Mouse (Mus musculus): Measurements from ENCODE around the gene Lims1. TPM values are rescaled to one million over a fixed set of nuclear protein-coding genes. Genes with fewer than 3 reads are reported as not detected.
"Not testable (repeated sequence)": the region's sequence is repeated elsewhere in the genome, so short reads cannot be mapped to it uniquely, and the experiment has no call there.

Lims1 gene
- total and polyA plus RNA-seq, 3 experiments, result 40.4 to 74.7 (median 40.7) TPM

DNA sequence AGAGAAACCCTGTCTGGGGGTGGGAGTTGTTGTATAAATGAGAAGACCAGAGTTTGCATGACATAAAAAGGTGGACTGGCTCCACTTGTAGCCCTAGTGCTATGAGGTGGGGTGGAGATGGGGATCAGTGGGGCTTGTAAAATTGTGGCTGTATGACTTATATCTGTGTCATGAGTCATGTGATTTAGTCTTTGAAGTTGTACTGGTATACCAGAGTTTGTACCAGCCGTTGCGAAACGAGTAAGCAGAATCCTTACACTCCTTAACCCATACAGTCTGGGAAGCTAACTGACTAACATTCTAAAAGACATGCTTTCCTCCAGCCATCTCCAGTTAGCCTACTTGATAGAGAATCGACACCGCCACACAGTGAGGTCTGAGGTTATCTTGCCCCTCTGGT is 10.1 kb downstream of the Lims1 start:
- peaks cover 2% of the 10 kb centered on the region for H3K79me2 ChIP-seq (replicated peaks; ENCODE audit: control insufficient read depth, extremely low read depth, insufficient read depth, poor library complexity, severe bottlenecking)
- no peak overlapping the region for H3K9ac ChIP-seq (ENCODE audit: insufficient read depth, low read depth)
- H3K4me2 ChIP-seq (ENCODE audit: insufficient read depth, low read depth, poor library complexity, severe bottlenecking), result no peak overlapping the region
- in situ Hi-C loops (cut with MboI; ENCODE audit: low pct_ligation_motif_present, low pct_unique_long_range_greater_than_20kb, low sequenced_read_pairs), result no loop called here
- peaks cover 2 to 24% of the 10 kb centered on the region in 2 experiments; a peak in 2 of 4 replicates for H3K4me1 ChIP-seq (ENCODE audit: control insufficient read depth in 1 of 2, insufficient read depth in 2 of 2)
- H3K27me3 ChIP-seq (replicated peaks), result no peaks in the 10 kb centered on the region
- no peak for DNase-seq (ENCODE audit: extremely low read depth)
- peaks cover 0 to 25% of the 10 kb centered on the region in 2 experiments for H3K36me3 ChIP-seq (replicated peaks in 1 of 2; ENCODE audit: control insufficient read depth in 1 of 2, insufficient read depth in 1 of 2, low read length in 1 of 2)
- no peaks in the 10 kb centered on the region for H3K9me3 ChIP-seq (replicated peaks; ENCODE audit: low read length)
- H3K4me3 ChIP-seq (replicated peaks in 1 of 3; ENCODE audit: low read depth in 2 of 3, low read length in 2 of 3, poor library complexity in 1 of 3), result no peak overlapping the region
- H3K27ac ChIP-seq (ENCODE audit: insufficient read depth, low read depth), result no peak overlapping the region
- TF ChIP-seq NELFE (IDR thresholded peaks at IDR 0.05; ENCODE audit: low read depth, low read length) (no peak), MAZ (IDR thresholded peaks at IDR 0.05; ENCODE audit: low read depth, low read length) (no peak), UBTF (IDR thresholded peaks at IDR 0.05; ENCODE audit: low read depth, low read length) (no peak), MAFK (IDR thresholded peaks at IDR 0.05; ENCODE audit: insufficient replicate concordance, low read length) (no peak), NRF1 (IDR thresholded peaks at IDR 0.05; ENCODE audit: low read depth, low read length) (no peak), ZC3H11A (IDR thresholded peaks at IDR 0.05; ENCODE audit: low read depth, low read length) (no peak), KAT2A (IDR thresholded peaks at IDR 0.05; ENCODE audit: insufficient replicate concordance, low read length) (no peak), SMC3 (IDR thresholded peaks at IDR 0.05; ENCODE audit: low read depth, low read length) (no peak), CTCF (conservative IDR thresholded peaks at IDR 0.05 in 1 of 2, IDR thresholded peaks at IDR 0.05 in 1 of 2; ENCODE audit: low read depth in 2 of 2, low read length in 2 of 2) (no peak), MYC (IDR thresholded peaks at IDR 0.05; ENCODE audit: low read depth, low read length) (no peak), JUND (conservative IDR thresholded peaks at IDR 0.05; ENCODE audit: low read depth, low read length) (no peak), BHLHE40 (IDR thresholded peaks at IDR 0.05; ENCODE audit: low read depth, low read length) (no peak), TBP (conservative IDR thresholded peaks at IDR 0.05; ENCODE audit: low read depth, low read length) (no peak), MAX (IDR thresholded peaks at IDR 0.05; ENCODE audit: low read length) (no peak), IRF4 (IDR thresholded peaks at IDR 0.05; ENCODE audit: low read depth, low read length) (no peak), POLR2A (IDR thresholded peaks at IDR 0.05; ENCODE audit: low read depth, low read length) (no peak), ELF1 (IDR thresholded peaks at IDR 0.05; ENCODE audit: low read depth, low read length) (no peak)
- dilution Hi-C loops (cut with MboI; ENCODE audit: extremely low pct_ligation_motif_present, extremely low pct_unique_long_range_greater_than_20kb, low sequenced_read_pairs), result no loop called here

DNA sequence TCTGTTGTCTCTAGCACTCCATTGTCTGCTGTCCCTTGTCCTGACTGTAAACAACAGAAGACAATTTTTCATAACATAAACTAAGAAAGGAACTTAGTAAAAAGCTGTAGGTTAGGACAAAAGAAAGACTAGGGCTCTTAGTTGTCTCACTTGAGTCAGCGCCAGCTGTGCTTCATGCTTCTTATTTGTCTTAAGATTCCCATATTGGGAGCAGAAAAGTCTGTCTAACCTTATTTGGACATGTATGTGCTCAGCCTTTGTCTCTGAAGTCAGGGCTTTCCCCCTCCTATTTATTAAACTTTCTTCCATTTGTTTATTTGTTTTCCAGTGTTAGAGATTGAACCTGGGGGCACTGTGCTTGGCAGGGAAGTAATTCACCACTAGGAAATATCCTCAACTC is 12.9 kb downstream of the Lims1 start:
- dilution Hi-C loops (cut with MboI; ENCODE audit: extremely low pct_ligation_motif_present, extremely low pct_unique_long_range_greater_than_20kb, low sequenced_read_pairs), result no loop called here
- in situ Hi-C loops (cut with MboI; ENCODE audit: low pct_ligation_motif_present, low pct_unique_long_range_greater_than_20kb, low sequenced_read_pairs), result no loop called here
- peaks cover 1 to 9% of the 10 kb centered on the region in 2 experiments; a peak in 3 of 4 replicates for H3K4me1 ChIP-seq (ENCODE audit: control insufficient read depth in 1 of 2, insufficient read depth in 2 of 2)

GRCm38 (mm10) chr10:58337091-58337490 is 13.8 kb downstream of the Lims1 start:
- H3K27ac ChIP-seq (ENCODE audit: insufficient read depth, low read depth); in situ Hi-C loops (cut with MboI; ENCODE audit: low pct_ligation_motif_present, low pct_unique_long_range_greater_than_20kb, low sequenced_read_pairs); H3K9ac ChIP-seq (ENCODE audit: insufficient read depth, low read depth); H3K9me3 ChIP-seq (replicated peaks; ENCODE audit: low read length); H3K4me2 ChIP-seq (ENCODE audit: insufficient read depth, low read depth, poor library complexity, severe bottlenecking); H3K4me3 ChIP-seq (replicated peaks in 1 of 3; ENCODE audit: low read depth in 2 of 3, low read length in 2 of 3, poor library complexity in 1 of 3); H3K27me3 ChIP-seq (replicated peaks); H3K79me2 ChIP-seq (replicated peaks; ENCODE audit: control insufficient read depth, extremely low read depth, insufficient read depth, poor library complexity, severe bottlenecking); dilution Hi-C loops (cut with MboI; ENCODE audit: extremely low pct_ligation_motif_present, extremely low pct_unique_long_range_greater_than_20kb, low sequenced_read_pairs); DNase-seq (ENCODE audit: extremely low read depth): not testable (repeated sequence)
- Histone ChIP-seq H3K36me3 (replicated peaks in 1 of 2; ENCODE audit: control insufficient read depth in 1 of 2, insufficient read depth in 1 of 2, low read length in 1 of 2) (peaks cover 0 to 22% of the 10 kb centered on the region in 2 experiments), H3K4me1 (ENCODE audit: control insufficient read depth in 1 of 2, insufficient read depth in 2 of 2) (peaks cover 3 to 15% of the 10 kb centered on the region in 2 experiments; a peak in 3 of 4 replicates)

More for the DNA sequence above, 12.9 kb downstream of the Lims1 start:
- H3K4me3 ChIP-seq (replicated peaks in 1 of 3; ENCODE audit: low read depth in 2 of 3, low read length in 2 of 3, poor library complexity in 1 of 3), result no peak overlapping the region
- H3K9ac ChIP-seq (ENCODE audit: insufficient read depth, low read depth), result no peak overlapping the region
- no peaks in the 10 kb centered on the region; the same call in 1 of the 2 replicates for H3K79me2 ChIP-seq (replicated peaks; ENCODE audit: control insufficient read depth, extremely low read depth, insufficient read depth, poor library complexity, severe bottlenecking)
- H3K36me3 ChIP-seq (replicated peaks in 1 of 2; ENCODE audit: control insufficient read depth in 1 of 2, insufficient read depth in 1 of 2, low read length in 1 of 2), result peaks cover 0 to 22% of the 10 kb centered on the region in 2 experiments
- H3K27ac ChIP-seq (ENCODE audit: insufficient read depth, low read depth), result no peak overlapping the region
- no peaks in the 10 kb centered on the region for H3K27me3 ChIP-seq (replicated peaks)
- TF ChIP-seq HCFC1 (IDR thresholded peaks at IDR 0.05; ENCODE audit: low read depth, low read length), result no peak
- TF ChIP-seq EP300 (IDR thresholded peaks at IDR 0.05; ENCODE audit: low read length), result no peak
- no peak for TF ChIP-seq IRF4 (IDR thresholded peaks at IDR 0.05; ENCODE audit: low read depth, low read length)
- no peak for TF ChIP-seq RAD21 (IDR thresholded peaks at IDR 0.05; ENCODE audit: low read depth, low read length)
- TF ChIP-seq BHLHE40 (IDR thresholded peaks at IDR 0.05; ENCODE audit: low read depth, low read length), result no peak
- no peak for TF ChIP-seq NRF1 (IDR thresholded peaks at IDR 0.05; ENCODE audit: low read depth, low read length)
- no peak for TF ChIP-seq MEF2A (IDR thresholded peaks at IDR 0.05; ENCODE audit: borderline replicate concordance, low read depth, low read length)
- TF ChIP-seq ZNF384 (IDR thresholded peaks at IDR 0.05; ENCODE audit: low read depth, low read length), result no peak
- no peak for TF ChIP-seq ZKSCAN1 (IDR thresholded peaks at IDR 0.05; ENCODE audit: borderline replicate concordance, low read depth, low read length)
- TF ChIP-seq JUND (conservative IDR thresholded peaks at IDR 0.05; ENCODE audit: low read depth, low read length), result no peak
- H3K9me3 ChIP-seq (replicated peaks; ENCODE audit: low read length), result peaks cover 3% of the 10 kb centered on the region
- no peak for DNase-seq (ENCODE audit: extremely low read depth)
- no peak overlapping the region for H3K4me2 ChIP-seq (ENCODE audit: insufficient read depth, low read depth, poor library complexity, severe bottlenecking)
